8 mouse cellular contexts compared by ENCODE assay signal in genomic region chr13:64344082-64344501, GRCm38 (mm10). TPM values are rescaled to one million over a fixed set of nuclear protein-coding genes. Genes with fewer than 3 reads are reported as not detected.
A peak's percentile ranks its signal among the peaks of the same experiment; 100 is the strongest.
DNase-seq lines count a peak whose midpoint lies in the region; ATAC-seq and TF ChIP-seq lines count a peak whose summit lies in the region.

No protein-coding gene starts in this region.

- no peak; the same call in 1 of the 2 replicates for TF ChIP-seq EP300 in liver, postnatal 0 days (IDR thresholded peaks at IDR 0.05; ENCODE audit: low read depth)

- H3K36me3 ChIP-seq in testis, adult 2 months (ENCODE audit: control insufficient read depth, insufficient read depth, low read length) = no peaks in the 10 kb centered on the region
- H3K36me3 ChIP-seq in embryonic facial prominence, embryonic 15.5 days = no peaks in the 10 kb centered on the region
- no peaks in the 10 kb centered on the region for H3K36me3 ChIP-seq in heart, embryonic 16.5 days (ENCODE audit: control insufficient read depth, insufficient read depth)
- H3K36me3 ChIP-seq in liver, postnatal 0 days (replicated peaks; ENCODE audit: insufficient read depth, low read length) = no peaks in the 10 kb centered on the region
- H3K36me3 ChIP-seq in neural tube, embryonic 15.5 days = no peaks in the 10 kb centered on the region

- DNase-seq in testis, postnatal 14 days (ENCODE audit: low spot score) = no peak
- DNase-seq in kidney, postnatal 14 days = peak; percentile 65
- DNase-seq in liver, postnatal 0 days = peak; percentile 48

- peak overlapping the region; percentile 78 for H3K4me3 ChIP-seq in testis, adult 2 months (ENCODE audit: control insufficient read depth, low read depth, low read length)
- peak overlapping the region; percentile 48 for H3K4me3 ChIP-seq in embryonic facial prominence, embryonic 15.5 days (replicated peaks)
- H3K4me3 ChIP-seq in heart, embryonic 16.5 days (ENCODE audit: low read length) = peak overlapping the region; percentile 71
- H3K4me3 ChIP-seq in liver, postnatal 0 days (ENCODE audit: low read depth, low read length) = peak overlapping the region; percentile 51
- peak overlapping the region; percentile 47 for H3K4me3 ChIP-seq in neural tube, embryonic 15.5 days (replicated peaks)

- no peaks in the 10 kb centered on the region for H3K9me3 ChIP-seq in embryonic facial prominence, embryonic 15.5 days (replicated peaks)
- no peaks in the 10 kb centered on the region for H3K9me3 ChIP-seq in heart, embryonic 16.5 days (replicated peaks; ENCODE audit: control insufficient read depth, low read length)
- no peaks in the 10 kb centered on the region for H3K9me3 ChIP-seq in liver, postnatal 0 days (ENCODE audit: low read length)
- H3K9me3 ChIP-seq in neural tube, embryonic 15.5 days (replicated peaks) = no peaks in the 10 kb centered on the region

- 3% methylated on average over 9 of the region's 9 CpGs for WGBS in embryonic facial prominence, embryonic 15.5 days
- WGBS in heart, embryonic 16.5 days = 2% methylated on average over 9 of the region's 9 CpGs
- 4% methylated on average over 9 of the region's 9 CpGs for WGBS in liver, postnatal 0 days (ENCODE audit: insufficient replicate concordance)
- WGBS in neural tube, embryonic 15.5 days = 5% methylated on average over 9 of the region's 9 CpGs

- TF ChIP-seq POLR2A in testis, adult 2 months (IDR thresholded peaks at IDR 0.05; ENCODE audit: control insufficient read depth, low read depth, low read length) = no peak

- H3K4me1 ChIP-seq in testis, adult 2 months (ENCODE audit: control insufficient read depth, insufficient read depth, low read length) = peaks cover 2% of the 10 kb centered on the region; the same call in 1 of the 2 replicates
- H3K4me1 ChIP-seq in embryonic facial prominence, embryonic 15.5 days = no peaks in the 10 kb centered on the region
- H3K4me1 ChIP-seq in heart, embryonic 16.5 days (ENCODE audit: control insufficient read depth, insufficient read depth, low read length) = no peaks in the 10 kb centered on the region
- H3K4me1 ChIP-seq in liver, postnatal 0 days (ENCODE audit: insufficient read depth) = 0 out of 2 replicates have a peak, but pooled peaks cover 5% of the 10 kb centered on the region
- H3K4me1 ChIP-seq in neural tube, embryonic 15.5 days = peaks cover 7% of the 10 kb centered on the region

- H3K27me3 ChIP-seq in testis, adult 2 months (ENCODE audit: control insufficient read depth, insufficient read depth, low read length) = no peaks in the 10 kb centered on the region
- H3K27me3 ChIP-seq in embryonic facial prominence, embryonic 15.5 days = no peaks in the 10 kb centered on the region
- H3K27me3 ChIP-seq in heart, embryonic 16.5 days (ENCODE audit: control insufficient read depth, insufficient read depth, low read length) = no peaks in the 10 kb centered on the region
- H3K27me3 ChIP-seq in liver, postnatal 0 days (ENCODE audit: insufficient read depth, low read length) = no peaks in the 10 kb centered on the region
- no peaks in the 10 kb centered on the region for H3K27me3 ChIP-seq in neural tube, embryonic 15.5 days (replicated peaks)

- no peak for TF ChIP-seq CTCF in testis, adult 2 months (IDR thresholded peaks at IDR 0.05; ENCODE audit: control insufficient read depth, insufficient read depth, insufficient replicate concordance, low read depth, low read length)
- TF ChIP-seq CTCF in liver, postnatal 0 days (IDR thresholded peaks at IDR 0.05; ENCODE audit: low read depth) = no peak

- H3K27ac ChIP-seq in testis, adult 2 months (ENCODE audit: control insufficient read depth, insufficient read depth, low read depth, low read length) = no peak overlapping the region
- H3K27ac ChIP-seq in embryonic facial prominence, embryonic 15.5 days (replicated peaks) = no peak overlapping the region
- H3K27ac ChIP-seq in heart, embryonic 16.5 days (ENCODE audit: low read length) = peak overlapping the region; percentile 40; the same call in 1 of the 2 replicates
- H3K27ac ChIP-seq in liver, postnatal 0 days (ENCODE audit: low read depth) = peak overlapping the region; percentile 80
- H3K27ac ChIP-seq in neural tube, embryonic 15.5 days (replicated peaks) = no peak overlapping the region

- peak overlapping the region; percentile 21; the same call in 1 of the 2 replicates for H3K9ac ChIP-seq in embryonic facial prominence, embryonic 15.5 days
- H3K9ac ChIP-seq in heart, embryonic 16.5 days (ENCODE audit: low read length) = peak overlapping the region; percentile 71
- peak overlapping the region; percentile 64 for H3K9ac ChIP-seq in liver, postnatal 0 days (replicated peaks)
- H3K9ac ChIP-seq in neural tube, embryonic 15.5 days (replicated peaks) = peak overlapping the region; percentile 51

- ATAC-seq in embryonic facial prominence, embryonic 15.5 days (ENCODE audit: insufficient number of reproducible peaks, low FRiP score, low TSS enrichment, low read depth) = no peak
- peak; percentile 83 for ATAC-seq in heart, embryonic 16.5 days (replicated peaks; ENCODE audit: extremely low read depth, insufficient read depth, low FRiP score)
- peak; percentile 90 for ATAC-seq in liver, postnatal 0 days
- peak; percentile 90 for ATAC-seq in neural tube, embryonic 15.5 days (ENCODE audit: low FRiP score)
- no peak for ATAC-seq in CD4-positive, CD25-positive, alpha-beta regulatory T cell, adult 4 months

- H3K4me2 ChIP-seq in embryonic facial prominence, embryonic 15.5 days (replicated peaks) = peak overlapping the region; percentile 79
- H3K4me2 ChIP-seq in heart, embryonic 16.5 days (ENCODE audit: low read depth, low read length) = peak overlapping the region; percentile 72
- peak overlapping the region; percentile 81 for H3K4me2 ChIP-seq in liver, postnatal 0 days (ENCODE audit: low read depth, low read length)
- peak overlapping the region; percentile 68 for H3K4me2 ChIP-seq in neural tube, embryonic 15.5 days

RNA-seq across cellular contexts. Expression of gene Ctsl, which starts 26.6 kb away (rescaled TPM):
- 120 and 202 TPM in 2 replicates for polyA plus RNA-seq in testis, adult 2 months (2012; rRNA removed)
- 193 and 195 TPM in 2 replicates for polyA plus RNA-seq in embryonic facial prominence, embryonic 15.5 days (2015; fragmentation: Nextera tagmentation; extraction: Ambion mirVana)
- 325 and 477 TPM in 2 replicates for polyA plus RNA-seq in heart, embryonic 16.5 days (2015; fragmentation: Nextera tagmentation; extraction: Ambion mirVana)
- polyA plus RNA-seq in liver, postnatal 0 days (2015; fragmentation: Nextera tagmentation; extraction: Ambion mirVana) = 1,130 and 1,294 TPM in 2 replicates
- 168 and 392 TPM in 2 replicates for polyA plus RNA-seq in neural tube, embryonic 15.5 days (2015; fragmentation: Nextera tagmentation; extraction: Ambion mirVana)
- 1 to 10 TPM; 5.3 to 7.2 TPM for polyA plus RNA-seq in CD4-positive, CD25-positive, alpha-beta regulatory T cell, adult 4 months (2017; shearing (Covaris generic))

RNA-seq across cellular contexts. Expression of gene Aaed1, which starts 31.6 kb away (rescaled TPM):
- 10.3 and 15.6 TPM in 2 replicates for polyA plus RNA-seq in testis, adult 2 months (2012; rRNA removed)
- polyA plus RNA-seq in embryonic facial prominence, embryonic 15.5 days (2015; fragmentation: Nextera tagmentation; extraction: Ambion mirVana) = 41.0 and 45.8 TPM in 2 replicates
- polyA plus RNA-seq in heart, embryonic 16.5 days (2015; fragmentation: Nextera tagmentation; extraction: Ambion mirVana) = 63.2 and 70.4 TPM in 2 replicates
- polyA plus RNA-seq in liver, postnatal 0 days (2015; fragmentation: Nextera tagmentation; extraction: Ambion mirVana) = 37.8 and 39.3 TPM in 2 replicates
- 17.4 and 24.5 TPM in 2 replicates for polyA plus RNA-seq in neural tube, embryonic 15.5 days (2015; fragmentation: Nextera tagmentation; extraction: Ambion mirVana)
- polyA plus RNA-seq in CD4-positive, CD25-positive, alpha-beta regulatory T cell, adult 4 months (2017; shearing (Covaris generic)) = 10 to 100 TPM in 1 of 2 experiments, 1 to 10 TPM in 1; 9.9 to 13.1 TPM

Comparison
In these comparisons a context has a peak if more than half of its experiments do, and no peak if none do; other contexts are left out.
1. H3K27ac ChIP-seq: peak in heart, embryonic 16.5 days (single experiment) and liver, postnatal 0 days (single experiment); none in testis, adult 2 months (single experiment), embryonic facial prominence, embryonic 15.5 days (single experiment) and neural tube, embryonic 15.5 days (single experiment).
2. ATAC-seq: peak in heart, embryonic 16.5 days (single experiment), liver, postnatal 0 days (single experiment) and neural tube, embryonic 15.5 days (single experiment); none in embryonic facial prominence, embryonic 15.5 days (single experiment) and CD4-positive, CD25-positive, alpha-beta regulatory T cell, adult 4 months (single experiment).
3. H3K9ac ChIP-seq: peak in every context shown above with its lines; median percentile 71 in heart, embryonic 16.5 days; 64 in liver, postnatal 0 days; 51 in neural tube, embryonic 15.5 days; 21 in embryonic facial prominence, embryonic 15.5 days.
4. RNA of gene Ctsl, which starts 26.6 kb away (polyA plus RNA-seq): 1,130 to 1,294 TPM in liver, postnatal 0 days, 325 to 477 TPM in heart, embryonic 16.5 days, 120 to 202 TPM in testis, adult 2 months, 193 to 195 TPM in embryonic facial prominence, embryonic 15.5 days and 168 to 392 TPM in neural tube, embryonic 15.5 days; 5.3 to 7.2 TPM in CD4-positive, CD25-positive, alpha-beta regulatory T cell, adult 4 months; every median in the first group is over 10 times any median in the second.
5. Peak in every context shown above with its lines, with median percentiles within 50 percentile points of each other: H3K4me3 ChIP-seq and H3K4me2 ChIP-seq.